Mouse (Mus musculus) stomach, embryonic 16.5 days (tissue): ENCODE measurements around the gene Reep1. TPM values are rescaled to one million over a fixed set of nuclear protein-coding genes. Genes with fewer than 3 reads are reported as not detected.
A peak's percentile ranks its signal among the peaks of the same experiment; 100 is the strongest.
"Not testable (repeated sequence)": the region's sequence is repeated elsewhere in the genome, so short reads cannot be mapped to it uniquely, and the experiment has no call there.

Experiments used
- ATAC-seq: fragments of 200-750 bp; cut with Nextera tagmentation; 2 replicates; pipeline ENCODE4 v1.8.0; 2017; ENCODE audit warnings: moderate number of reproducible peaks, moderate TSS enrichment; ENCODE audit not compliant: insufficient read depth, low FRiP score
- H3K27ac ChIP-seq: fragments of 300-500 bp; sonication (generic); 2 replicates; pipeline ENCODE4 v1.5.1; 2014; ENCODE audit warnings: low read length
- H3K27me3 ChIP-seq: fragments of 300-500 bp; sonication (generic); 2 replicates; pipeline ENCODE4 v1.6.1; 2014; ENCODE audit warnings: low read length, control low read depth, mixed read lengths; ENCODE audit not compliant: control insufficient read depth, insufficient read depth
- H3K36me3 ChIP-seq: fragments of 300-500 bp; sonication (generic); 2 replicates; pipeline ENCODE4 v1.6.1; 2014; ENCODE audit warnings: low read length; ENCODE audit not compliant: control insufficient read depth, insufficient read depth
- H3K4me1 ChIP-seq: fragments of 300-500 bp; sonication (generic); 2 replicates; pipeline ENCODE4 v1.6.1; 2014; ENCODE audit warnings: low read length, control low read depth, mixed read lengths; ENCODE audit not compliant: control insufficient read depth, insufficient read depth
- H3K4me2 ChIP-seq: fragments of 300-500 bp; sonication (generic); 2 replicates; pipeline ENCODE4 v1.6.1; 2014; ENCODE audit warnings: low read depth, low read length, mixed read lengths
- H3K4me3 ChIP-seq: fragments of 300-500 bp; sonication (generic); replicated peaks from 2 replicates; pipeline ENCODE4 v1.5.1; 2014; ENCODE audit warnings: mild to moderate bottlenecking, low read length
- H3K9ac ChIP-seq: fragments of 300-500 bp; sonication (generic); 2 replicates; pipeline ENCODE4 v1.6.1; 2014; ENCODE audit warnings: low read length
- H3K9me3 ChIP-seq: fragments of 300-500 bp; sonication (generic); replicated peaks from 2 replicates; pipeline ENCODE4 v1.6.1; 2016; ENCODE audit warnings: low read length, control low read depth; ENCODE audit not compliant: control insufficient read depth
- WGBS: fragments of 180-500 bp; shearing (Covaris S2); extraction: QIAGEN DNeasy Blood & Tissue Kit; methylation state at CpG from one replicate; pipeline ENCODE4 v1.1.7; 2014; 5-methylcytosine and 5-hydroxymethylcytosine counted together
- polyA plus RNA-seq: library from polyadenylated mRNA; unstranded; fragments of >200 nt; fragmentation: Nextera tagmentation; extraction: Ambion mirVana; gene quantifications from 2 replicates; pipeline ENCODE4 v1.2.1, GENCODE M21; 2015

Gene Reep1
- polyA plus RNA-seq, 1 experiment from 2014 or later, result 17.3 TPM

DNA sequence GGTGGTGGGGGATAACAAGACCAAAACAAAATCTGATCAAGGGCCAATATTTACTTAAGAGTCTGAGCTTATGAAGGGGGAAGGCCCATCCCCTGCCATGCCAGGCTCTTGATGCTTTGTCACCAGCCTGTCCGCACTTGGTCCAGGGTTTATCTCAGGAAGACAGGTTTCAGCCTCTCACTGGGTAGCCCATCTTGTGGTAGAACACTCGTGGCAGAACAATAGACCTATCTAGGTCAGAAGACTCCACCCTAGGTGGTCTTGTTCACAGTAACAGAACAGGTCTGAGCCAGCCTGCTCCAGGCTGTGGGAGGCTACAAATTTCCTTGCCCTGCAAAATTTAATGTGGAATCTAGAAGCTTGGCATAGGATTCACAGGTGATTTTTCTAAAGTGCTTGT lies 129.4 kb downstream of the Reep1 start:
- H3K9me3 ChIP-seq, result no peaks in the 10 kb centered on the region
- H3K4me2 ChIP-seq, result no peak overlapping the region
- no peaks in the 10 kb centered on the region for H3K27me3 ChIP-seq
- H3K9ac ChIP-seq, result no peak overlapping the region
- ATAC-seq, result no peak
- no peak overlapping the region for H3K4me3 ChIP-seq
- peaks cover 14% of the 10 kb centered on the region for H3K4me1 ChIP-seq
- peaks cover 9% of the 10 kb centered on the region; the same call in 1 of the 2 replicates for H3K36me3 ChIP-seq
- 72% methylated on average over 2 of the region's 2 CpGs for WGBS
- no peak overlapping the region for H3K27ac ChIP-seq

- Histone ChIP-seq H3K4me1 (peaks cover 4% of the 10 kb centered on the region; the same call in 1 of the 2 replicates), H3K9me3 (no peaks in the 10 kb centered on the region), H3K27me3 (no peaks in the 10 kb centered on the region), H3K4me3 (no peak overlapping the region), H3K36me3 (peaks cover 5% of the 10 kb centered on the region; the same call in 1 of the 2 replicates), H3K4me2 (no peak overlapping the region), H3K27ac (no peak overlapping the region), H3K9ac (no peak overlapping the region)
- no peak for ATAC-seq
Observed at GRCm38 (mm10) chr6:71839815-71840214, 132.5 kb downstream of the Reep1 start.

GRCm38 (mm10) chr6:71840597-71841290 lies 133.4 kb downstream of the Reep1 start:
- H3K36me3 ChIP-seq, result no peaks in the 10 kb centered on the region
- H3K4me2 ChIP-seq, result no peak overlapping the region
- peaks cover 4% of the 10 kb centered on the region; the same call in 1 of the 2 replicates for H3K4me1 ChIP-seq
- no peaks in the 10 kb centered on the region for H3K27me3 ChIP-seq
- H3K9ac ChIP-seq, result no peak overlapping the region
- no peak overlapping the region for H3K27ac ChIP-seq
- no peak for ATAC-seq
- no peaks in the 10 kb centered on the region for H3K9me3 ChIP-seq
- H3K4me3 ChIP-seq, result no peak overlapping the region
- 92% methylated on average over 1 of the region's 1 CpGs for WGBS

DNA sequence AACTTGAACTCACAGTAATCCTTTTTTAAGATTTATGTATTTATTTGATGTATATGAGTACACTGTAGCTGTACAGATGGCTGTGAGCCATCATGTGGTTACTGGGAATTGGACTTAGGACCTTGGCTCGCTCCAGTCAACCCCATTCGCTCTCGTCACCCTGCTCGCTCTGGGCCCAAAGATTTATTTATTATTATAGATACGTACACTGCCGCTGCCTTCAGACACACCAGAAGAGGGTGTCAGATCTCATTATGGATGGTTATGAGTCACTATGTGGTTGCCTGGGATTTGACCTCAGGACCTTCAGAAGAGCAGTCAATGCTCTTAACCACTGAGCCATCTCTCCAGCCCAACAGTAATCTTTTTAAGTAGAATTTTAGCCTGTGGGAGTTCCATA lies 139.5 kb downstream of the Reep1 start:
- H3K9me3 ChIP-seq, H3K36me3 ChIP-seq, H3K4me1 ChIP-seq, H3K4me2 ChIP-seq, H3K4me3 ChIP-seq, H3K27ac ChIP-seq, H3K9ac ChIP-seq, H3K27me3 ChIP-seq: not testable (repeated sequence)
- ATAC-seq, result 0 out of 2 replicates have a peak, but pooled peaks have one; percentile 44
- 80% methylated on average over 6 of the region's 6 CpGs for WGBS

Other genes starting within 250 kb of the Reep1 start
- 8.1 and 9.2 TPM in 2 replicates for gene Rnf103, start 213.7 kb upstream of the Reep1 start, polyA plus RNA-seq
- 75.1 and 81.0 TPM in 2 replicates for gene Chmp3, start 163.8 kb upstream of the Reep1 start, polyA plus RNA-seq
- gene Kdm3a, start 74.6 kb upstream of the Reep1 start, polyA plus RNA-seq, result 45.8 and 47.0 TPM in 2 replicates
- 58.5 and 64.8 TPM in 2 replicates for gene Mrpl35, start 119.4 kb downstream of the Reep1 start, polyA plus RNA-seq
- 179 and 185 TPM in 2 replicates for gene Immt, start 123.8 kb downstream of the Reep1 start, polyA plus RNA-seq
- gene Ptcd3, start 201.2 kb downstream of the Reep1 start, polyA plus RNA-seq, result 88.1 and 90.8 TPM in 2 replicates
- gene Polr1a, start 201.5 kb downstream of the Reep1 start, polyA plus RNA-seq, result 26.4 and 30.4 TPM in 2 replicates